Mouse (Mus musculus) CH12.LX (cell line): ENCODE data around the gene Slc25a21. TPM values are rescaled to one million over a fixed set of nuclear protein-coding genes. Genes with fewer than 3 reads are reported as not detected.

Experiments
- DNase-seq: peaks from one replicate; pipeline ENCODE4 v3.0.0-alpha.2; 2013; ENCODE audit errors: extremely low read depth
- H3K27ac ChIP-seq: 2 replicates; pipeline ENCODE4 v1.5.1; 2012; ENCODE audit warnings: low read depth, mild to moderate bottlenecking, control low read depth, moderate library complexity; ENCODE audit not compliant: insufficient read depth
- H3K27me3 ChIP-seq: replicated peaks from 2 replicates; pipeline ENCODE3; 2012; ENCODE audit warnings: inconsistent platforms
- H3K36me3 ChIP-seq, 2 experiments: replicated peaks in 1 of 2; 2 replicates each; pipeline versions ENCODE3 to v1.6.1; 2012; ENCODE audit warnings: inconsistent platforms in 1 of 2, low read length in 1 of 2, mild to moderate bottlenecking in 1 of 2, mixed read lengths in 1 of 2, moderate library complexity in 1 of 2; ENCODE audit not compliant: control insufficient read depth in 1 of 2, insufficient read depth in 1 of 2
- H3K4me1 ChIP-seq, 2 experiments: 2 replicates each; pipeline ENCODE4 v1.6.1; 2012; ENCODE audit warnings: inconsistent platforms in 1 of 2, moderate library complexity in 1 of 2; ENCODE audit not compliant: insufficient read depth in 2 of 2, control insufficient read depth in 1 of 2
- H3K4me2 ChIP-seq: 2 replicates; pipeline ENCODE4 v1.6.1; 2012; ENCODE audit warnings: low read depth, mild to moderate bottlenecking, control low read depth; ENCODE audit not compliant: poor library complexity, insufficient read depth, severe bottlenecking
- H3K4me3 ChIP-seq, 3 experiments: fragments of 150-350 bp in 1 of 3; sonication (generic) in 1 of 3; replicated peaks in 1 of 3; 2 replicates each; pipeline versions ENCODE3 to v1.5.1; 2011 to 2012; ENCODE audit warnings: low read depth in 2 of 3, low read length in 2 of 3, mild to moderate bottlenecking in 2 of 3, moderate library complexity in 2 of 3, control low read depth in 1 of 3, improper control_type of control experiment in 1 of 3, inconsistent platforms in 1 of 3, mixed read lengths in 1 of 3; ENCODE audit not compliant: poor library complexity in 1 of 3
- H3K79me2 ChIP-seq: replicated peaks from 2 replicates; pipeline ENCODE4 v1.6.1; 2012; ENCODE audit warnings: mild to moderate bottlenecking, moderate library complexity; ENCODE audit not compliant: control insufficient read depth, poor library complexity, insufficient read depth, severe bottlenecking; ENCODE audit errors: extremely low read depth
- H3K9ac ChIP-seq: 2 replicates; pipeline ENCODE4 v1.6.1; 2012; ENCODE audit warnings: low read depth, mild to moderate bottlenecking, control low read depth, moderate library complexity; ENCODE audit not compliant: insufficient read depth
- H3K9me3 ChIP-seq: replicated peaks from 2 replicates; pipeline ENCODE3; 2012; ENCODE audit warnings: low read length, inconsistent platforms, mixed read lengths
- CHD1 ChIP-seq: IDR thresholded peaks from 2 replicates; pipeline ENCODE4 v1.6.1; 2012; ENCODE audit warnings: low read depth, low read length, improper control_type of control experiment, inconsistent platforms
- CTCF ChIP-seq, 2 experiments: IDR thresholded peaks in 1 of 2; conservative IDR thresholded peaks in 1 of 2; 2 replicates each; pipeline ENCODE4 v1.5.1; 2011 to 2012; ENCODE audit warnings: low read depth in 2 of 2, low read length in 2 of 2, improper control_type of control experiment in 1 of 2, inconsistent platforms in 1 of 2, mild to moderate bottlenecking in 1 of 2, moderate library complexity in 1 of 2
- E2F4 ChIP-seq: IDR thresholded peaks from 2 replicates; pipeline ENCODE4 v1.6.1; 2011; ENCODE audit warnings: low read depth, low read length, improper control_type of control experiment; ENCODE audit not compliant: insufficient replicate concordance
- ELF1 ChIP-seq: IDR thresholded peaks from 2 replicates; pipeline ENCODE4 v1.6.1; 2014; ENCODE audit warnings: low read depth, mild to moderate bottlenecking, inconsistent platforms, low read length, improper control_type of control experiment
- EP300 ChIP-seq: IDR thresholded peaks from 2 replicates; pipeline ENCODE4 v1.6.1; 2011; ENCODE audit warnings: low read length, improper control_type of control experiment
- ETS1 ChIP-seq: conservative IDR thresholded peaks from 2 replicates; pipeline ENCODE4 v1.6.1; 2012; ENCODE audit warnings: low read depth, mild to moderate bottlenecking, inconsistent platforms, low read length, improper control_type of control experiment, moderate library complexity
- GABPA ChIP-seq: IDR thresholded peaks from 2 replicates; pipeline ENCODE4 v1.6.1; 2012; ENCODE audit warnings: low read depth, low read length, improper control_type of control experiment, inconsistent platforms; ENCODE audit not compliant: insufficient replicate concordance
- IRF4 ChIP-seq: IDR thresholded peaks from 2 replicates; pipeline ENCODE4 v1.6.1; 2014; ENCODE audit warnings: low read depth, mild to moderate bottlenecking, inconsistent platforms, low read length, improper control_type of control experiment
- JUN ChIP-seq: IDR thresholded peaks from 2 replicates; pipeline ENCODE4 v1.6.1; 2011; ENCODE audit warnings: low read depth, mild to moderate bottlenecking, low read length, improper control_type of control experiment, moderate library complexity; ENCODE audit not compliant: insufficient read depth
- JUND ChIP-seq: conservative IDR thresholded peaks from 2 replicates; pipeline ENCODE4 v1.6.1; 2011; ENCODE audit warnings: low read depth, low read length, improper control_type of control experiment
- MAFK ChIP-seq: IDR thresholded peaks from 2 replicates; pipeline ENCODE4 v1.6.1; 2011; ENCODE audit warnings: low read length, improper control_type of control experiment; ENCODE audit not compliant: insufficient replicate concordance
- MAZ ChIP-seq: IDR thresholded peaks from 2 replicates; pipeline ENCODE4 v1.6.1; 2012; ENCODE audit warnings: low read depth, mild to moderate bottlenecking, inconsistent platforms, low read length, improper control_type of control experiment, moderate library complexity
- MEF2A ChIP-seq: IDR thresholded peaks from 2 replicates; pipeline ENCODE4 v1.6.1; 2014; ENCODE audit warnings: low read depth, mild to moderate bottlenecking, inconsistent platforms, low read length, improper control_type of control experiment, borderline replicate concordance
- MXI1 ChIP-seq: IDR thresholded peaks from 2 replicates; pipeline ENCODE4 v1.6.1; 2011; ENCODE audit warnings: mild to moderate bottlenecking, low read depth, low read length, improper control_type of control experiment
- NELFE ChIP-seq: IDR thresholded peaks from 2 replicates; pipeline ENCODE4 v1.6.1; 2011; ENCODE audit warnings: low read depth, low read length, improper control_type of control experiment
- NRF1 ChIP-seq: IDR thresholded peaks from 2 replicates; pipeline ENCODE4 v1.6.1; 2014; ENCODE audit warnings: low read depth, mild to moderate bottlenecking, inconsistent platforms, low read length, improper control_type of control experiment, moderate library complexity
- PAX5 ChIP-seq: IDR thresholded peaks from 2 replicates; pipeline ENCODE4 v1.6.1; 2012; ENCODE audit warnings: low read length, inconsistent platforms, mixed read lengths
- POLR2A ChIP-seq: IDR thresholded peaks from 2 replicates; pipeline ENCODE4 v1.6.1; 2011; ENCODE audit warnings: low read depth, mild to moderate bottlenecking, improper control_type of control experiment, low read length
- POLR2AphosphoS2 ChIP-seq: IDR thresholded peaks from 2 replicates; pipeline ENCODE4 v1.6.1; 2011; ENCODE audit warnings: low read depth, low read length, improper control_type of control experiment
- SIN3A ChIP-seq: IDR thresholded peaks from 2 replicates; pipeline ENCODE4 v1.6.1; 2012; ENCODE audit warnings: low read length, improper control_type of control experiment, inconsistent platforms
- UBTF ChIP-seq: IDR thresholded peaks from 2 replicates; pipeline ENCODE4 v1.6.1; 2012; ENCODE audit warnings: low read depth, mild to moderate bottlenecking, inconsistent platforms, low read length, improper control_type of control experiment, moderate library complexity
- USF1 ChIP-seq: IDR thresholded peaks from 2 replicates; pipeline ENCODE4 v1.6.1; 2014; ENCODE audit warnings: low read depth, mild to moderate bottlenecking, inconsistent platforms, low read length, improper control_type of control experiment
- ZKSCAN1 ChIP-seq: IDR thresholded peaks from 2 replicates; pipeline ENCODE4 v1.6.1; 2012; ENCODE audit warnings: low read depth, inconsistent platforms, low read length, improper control_type of control experiment, borderline replicate concordance
- dilution Hi-C: fragments of 300-500 bp; cut with MboI; formaldehyde crosslinking; loops from 2 replicates; pipeline ENCODE4 v1.14.3; 2020; ENCODE audit warnings: low sequenced_read_pairs; ENCODE audit not compliant: extremely low pct_unique_long_range_greater_than_20kb, extremely low pct_ligation_motif_present
- in situ Hi-C: fragments of 300-500 bp; cut with MboI; formaldehyde crosslinking; loops from 3 replicates; pipeline ENCODE4 v1.14.3; 2019; ENCODE audit warnings: low sequenced_read_pairs, low pct_ligation_motif_present, low pct_unique_long_range_greater_than_20kb, mixed read lengths
- polyA plus RNA-seq: library from polyadenylated mRNA; unstranded; fragments of >175 nt; gene quantifications from 2 replicates; pipeline ENCODE4 v1.2.1, GENCODE M21; 2012; ENCODE audit warnings: low read depth; ENCODE audit not compliant: insufficient read length
- total RNA-seq, 2 experiments: library from RNA; depleted of rRNA; stranded (reverse); fragments of 300-350 nt in 1 of 2; fragments of >200 nt in 1 of 2; gene quantifications; 2 replicates each; pipeline ENCODE4 v1.2.3; 2012 to 2014

Slc25a21 gene
- total and polyA plus RNA-seq, 3 experiments = not detected

- no peak overlapping the region for H3K4me3 ChIP-seq
- H3K79me2 ChIP-seq = no peaks in the 10 kb centered on the region
- no peaks in the 10 kb centered on the region for H3K36me3 ChIP-seq
- no peak for TF ChIP-seq CHD1
- no peak for TF ChIP-seq NELFE
- TF ChIP-seq UBTF = no peak
- no peak for TF ChIP-seq MXI1
- TF ChIP-seq POLR2A = no peak
- no peak for TF ChIP-seq ZKSCAN1
- no peak for TF ChIP-seq SIN3A
- TF ChIP-seq MAZ = no peak
- TF ChIP-seq ETS1 = no peak
- no peak for TF ChIP-seq USF1
- TF ChIP-seq MEF2A = no peak
- no peak for TF ChIP-seq IRF4
- no peak for TF ChIP-seq EP300
- TF ChIP-seq ELF1 = no peak
- TF ChIP-seq POLR2AphosphoS2 = no peak
- no peak for TF ChIP-seq PAX5
- no peak for TF ChIP-seq JUN
- no peak for TF ChIP-seq MAFK
- TF ChIP-seq E2F4 = no peak
- peaks cover 0 to 4% of the 10 kb centered on the region in 2 experiments; a peak in 1 of 4 replicates for H3K4me1 ChIP-seq
- H3K4me2 ChIP-seq = no peak overlapping the region
- H3K27me3 ChIP-seq = no peaks in the 10 kb centered on the region
- H3K9me3 ChIP-seq = no peaks in the 10 kb centered on the region
- dilution Hi-C loops (no loop called here), in situ Hi-C loops (no loop called here)
- H3K9ac ChIP-seq = no peak overlapping the region
- H3K27ac ChIP-seq = no peak overlapping the region
- DNase-seq = no peak
Measured at GRCm38 (mm10) chr12:56897221-56897937, 299.9 kb downstream of the Slc25a21 start.

- H3K9me3 ChIP-seq = no peaks in the 10 kb centered on the region
- no peak overlapping the region for H3K4me3 ChIP-seq
- no peaks in the 10 kb centered on the region for H3K79me2 ChIP-seq
- no peak for DNase-seq
- in situ Hi-C loops = no loop called here
- TF ChIP-seq CTCF (conservative IDR thresholded peaks at IDR 0.05 in 1 of 2, IDR thresholded peaks at IDR 0.05 in 1 of 2; ENCODE audit: low read depth in 2 of 2, low read length in 2 of 2) (no peak), GABPA (no peak), SIN3A (no peak), JUN (no peak), ETS1 (no peak), JUND (no peak), EP300 (no peak), NRF1 (no peak), ELF1 (no peak), ZKSCAN1 (no peak)
- no peak overlapping the region for H3K27ac ChIP-seq
- no peaks in the 10 kb centered on the region for H3K36me3 ChIP-seq
- no peak overlapping the region for H3K4me2 ChIP-seq
- no peak overlapping the region for H3K9ac ChIP-seq
- dilution Hi-C loops = no loop called here
- no peaks in the 10 kb centered on the region for H3K27me3 ChIP-seq
- peaks cover 0 to 4% of the 10 kb centered on the region in 2 experiments; a peak in 1 of 4 replicates for H3K4me1 ChIP-seq
Measured at GRCm38 (mm10) chr12:56894963-56895362, 302.3 kb downstream of the Slc25a21 start.
